ENCODE assay signal across 13 mouse cellular contexts in the genomic region with DNA sequence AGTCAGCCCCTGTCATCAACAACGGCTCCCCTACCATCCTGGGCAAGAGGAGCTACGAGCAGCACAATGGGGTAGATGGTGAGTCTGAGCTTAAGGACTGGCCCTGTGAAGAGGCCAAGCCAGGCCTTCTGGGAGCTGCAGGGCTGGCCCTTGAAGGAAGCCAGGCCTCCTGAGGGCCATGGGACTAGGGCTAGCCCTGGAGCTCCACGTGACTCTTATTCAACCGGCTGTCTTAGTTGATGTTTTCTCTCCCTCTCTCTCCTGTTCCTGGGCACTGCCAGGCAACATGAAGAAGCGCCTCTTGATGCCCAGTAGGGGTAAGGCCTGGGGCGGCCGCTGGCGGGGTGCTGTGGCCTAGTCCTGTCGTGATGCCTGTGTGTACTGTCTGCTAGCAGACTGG. TPM values are rescaled to one million over a fixed set of nuclear protein-coding genes. Genes with fewer than 3 reads are reported as not detected.
DNase-seq lines count a peak whose midpoint lies in the region; ATAC-seq and TF ChIP-seq lines count a peak whose summit lies in the region.
"Had no signal": no experiment of that assay in that cellular context is flagged by ENCODE, and none has a peak within 500 bp of the region (broad histone marks: within the 10 kb centered on the region; RNA-seq: fewer than 3 reads in every experiment).

No protein-coding gene starts in this region.

- H3K4me1 ChIP-seq in lung, embryonic 16.5 days (replicated peaks; ENCODE audit: control insufficient read depth, insufficient read depth, low read length), result peaks cover 17% of the 10 kb centered on the region
- peaks cover 68% of the 10 kb centered on the region for H3K4me1 ChIP-seq in heart, embryonic 13.5 days
- peaks cover 3% of the 10 kb centered on the region; the same call in 1 of the 2 replicates for H3K4me1 ChIP-seq in stomach, postnatal 0 days (replicated peaks; ENCODE audit: control insufficient read depth, insufficient read depth)
- H3K4me1 ChIP-seq: limb, embryonic 13.5 days had no signal

- TF ChIP-seq EP300 in stomach, postnatal 0 days (optimal IDR thresholded peaks at IDR 0.05), result no peak

- peak; percentile 40 to 63 for DNase-seq in heart, adult 9 months (ENCODE audit: low spot score in 2 of 2)
- no peak for DNase-seq in heart, adult 8-10 months (ENCODE audit: low spot score)
- no peak for DNase-seq in lung, postnatal 10 days
- DNase-seq in stomach, postnatal 0 days (ENCODE audit: low spot score), result no peak
- no peak for DNase-seq in adrenal gland, adult 8-10 months

- no peak overlapping the region for H3K4me3 ChIP-seq in lung, embryonic 16.5 days (ENCODE audit: low read length)
- H3K4me3 ChIP-seq in heart, embryonic 13.5 days, result no peak overlapping the region
- H3K4me3 ChIP-seq in stomach, postnatal 0 days (ENCODE audit: low read depth, low read length), result no peak overlapping the region
- H3K4me3 ChIP-seq: forebrain, embryonic 13.5 days; limb, embryonic 13.5 days; midbrain, embryonic 12.5 days had no signal

- peaks cover 85% of the 10 kb centered on the region for H3K36me3 ChIP-seq in lung, embryonic 16.5 days (ENCODE audit: control insufficient read depth, insufficient read depth, low read length)
- H3K36me3 ChIP-seq in heart, embryonic 13.5 days, result peaks cover 97% of the 10 kb centered on the region
- H3K36me3 ChIP-seq in stomach, postnatal 0 days (ENCODE audit: control insufficient read depth, insufficient read depth, low read length), result peaks cover 56% of the 10 kb centered on the region

- WGBS in lung, embryonic 16.5 days, result 83% methylated on average over 9 of the region's 9 CpGs
- WGBS in heart, embryonic 13.5 days, result 77% methylated on average over 9 of the region's 9 CpGs
- WGBS in stomach, postnatal 0 days, result 79% methylated on average over 9 of the region's 9 CpGs

- TF ChIP-seq CTCF in stomach, postnatal 0 days (IDR thresholded peaks at IDR 0.05; ENCODE audit: low read depth), result no peak

- H3K27ac ChIP-seq in lung, embryonic 16.5 days (ENCODE audit: low read length), result peak overlapping the region; percentile 90
- peak overlapping the region; percentile 97 for H3K27ac ChIP-seq in heart, embryonic 13.5 days (replicated peaks)
- no peak overlapping the region; the same call in 1 of the 2 replicates for H3K27ac ChIP-seq in stomach, postnatal 0 days (replicated peaks)
- H3K27ac ChIP-seq: forebrain, embryonic 13.5 days; hindbrain, embryonic 14.5 days; limb, embryonic 13.5 days; liver, embryonic 14.5 days; midbrain, embryonic 12.5 days had no signal

- no peak overlapping the region for H3K4me2 ChIP-seq in lung, embryonic 16.5 days (ENCODE audit: low read depth, low read length)
- H3K4me2 ChIP-seq in heart, embryonic 13.5 days, result peak overlapping the region; percentile 27; the same call in 1 of the 2 replicates
- H3K4me2 ChIP-seq in stomach, postnatal 0 days (replicated peaks; ENCODE audit: low read depth), result no peak overlapping the region
- H3K4me2 ChIP-seq: forebrain, embryonic 13.5 days; hindbrain, embryonic 14.5 days; limb, embryonic 13.5 days; midbrain, embryonic 12.5 days had no signal

- 0 out of 2 replicates have a peak, but pooled peaks have one; percentile 2 for ATAC-seq in lung, embryonic 16.5 days (ENCODE audit: low read depth)
- ATAC-seq in heart, embryonic 13.5 days (ENCODE audit: extremely low read depth, insufficient number of reproducible peaks, low FRiP score, low TSS enrichment), result 0 out of 2 replicates have a peak, but pooled peaks have one; percentile 4
- ATAC-seq in stomach, postnatal 0 days (ENCODE audit: low FRiP score, low TSS enrichment), result no peak
- ATAC-seq: forebrain, embryonic 13.5 days had no signal

- no peaks in the 10 kb centered on the region for H3K9me3 ChIP-seq in lung, embryonic 16.5 days (ENCODE audit: control insufficient read depth, low read length)
- no peaks in the 10 kb centered on the region for H3K9me3 ChIP-seq in heart, embryonic 13.5 days
- no peaks in the 10 kb centered on the region for H3K9me3 ChIP-seq in stomach, postnatal 0 days (ENCODE audit: control insufficient read depth, low read length)
- H3K9me3 ChIP-seq: forebrain, embryonic 13.5 days; limb, embryonic 13.5 days; midbrain, embryonic 12.5 days had no signal

- no peak overlapping the region for H3K9ac ChIP-seq in lung, embryonic 16.5 days (ENCODE audit: low read length)
- H3K9ac ChIP-seq in heart, embryonic 13.5 days, result peak overlapping the region; percentile 62
- 0 out of 2 replicates have a peak overlapping the region, but pooled peaks have one; percentile 8 for H3K9ac ChIP-seq in stomach, postnatal 0 days (ENCODE audit: low read length)
- H3K9ac ChIP-seq: forebrain, embryonic 13.5 days; hindbrain, embryonic 14.5 days; limb, embryonic 13.5 days; liver, embryonic 14.5 days; midbrain, embryonic 12.5 days had no signal

- no peaks in the 10 kb centered on the region for H3K27me3 ChIP-seq in lung, embryonic 16.5 days (ENCODE audit: control insufficient read depth, insufficient read depth, low read depth, low read length)
- H3K27me3 ChIP-seq in heart, embryonic 13.5 days (replicated peaks), result no peaks in the 10 kb centered on the region
- no peaks in the 10 kb centered on the region for H3K27me3 ChIP-seq in stomach, postnatal 0 days (ENCODE audit: control insufficient read depth, insufficient read depth, low read length)
- H3K27me3 ChIP-seq: forebrain, embryonic 13.5 days; limb, embryonic 13.5 days; midbrain, embryonic 12.5 days; Patski had no signal

RNA-seq across cellular contexts. Expression of gene Crip2, which starts 6.8 kb away (rescaled TPM):
- total RNA-seq in heart, adult 8-10 months (2022), result 1,000 to 10,000 TPM; 1,612 to 1,913 (median 1,690) TPM
- polyA plus RNA-seq in lung, embryonic 16.5 days (2015; fragmentation: Nextera tagmentation; extraction: Ambion mirVana), result 550 and 593 TPM in 2 replicates
- 1,302 and 1,499 TPM in 2 replicates for polyA plus RNA-seq in heart, embryonic 13.5 days (2015; fragmentation: Nextera tagmentation; extraction: Ambion mirVana)
- polyA plus RNA-seq in stomach, postnatal 0 days (2015; fragmentation: Nextera tagmentation; extraction: Ambion mirVana), result 106 and 112 TPM in 2 replicates
- 10 to 100 TPM; 46.7 to 65.5 (median 58.4) TPM for total RNA-seq in adrenal gland, adult 8-10 months (2022)

RNA-seq across cellular contexts. Expression of gene Crip1, which starts 12.9 kb away (rescaled TPM):
- total RNA-seq in heart, adult 8-10 months (2022), result 100 to 1,000 TPM; 154 to 215 (median 169) TPM
- polyA plus RNA-seq in lung, embryonic 16.5 days (2015; fragmentation: Nextera tagmentation; extraction: Ambion mirVana), result 565 and 642 TPM in 2 replicates
- 408 and 464 TPM in 2 replicates for polyA plus RNA-seq in heart, embryonic 13.5 days (2015; fragmentation: Nextera tagmentation; extraction: Ambion mirVana)
- polyA plus RNA-seq in stomach, postnatal 0 days (2015; fragmentation: Nextera tagmentation; extraction: Ambion mirVana), result 585 and 865 TPM in 2 replicates
- total RNA-seq in adrenal gland, adult 8-10 months (2022), result 10 to 100 TPM; 55.3 to 90.7 (median 59.7) TPM

RNA-seq across cellular contexts. Expression of gene Tedc1, which starts 23.0 kb away (rescaled TPM):
- under 1 TPM; 0.12 to 0.49 (median 0.33) TPM for total RNA-seq in heart, adult 8-10 months (2022)
- 31.4 and 34.5 TPM in 2 replicates for polyA plus RNA-seq in lung, embryonic 16.5 days (2015; fragmentation: Nextera tagmentation; extraction: Ambion mirVana)
- 20.6 and 21.8 TPM in 2 replicates for polyA plus RNA-seq in heart, embryonic 13.5 days (2015; fragmentation: Nextera tagmentation; extraction: Ambion mirVana)
- polyA plus RNA-seq in stomach, postnatal 0 days (2015; fragmentation: Nextera tagmentation; extraction: Ambion mirVana), result 5.7 and 6.0 TPM in 2 replicates
- total RNA-seq in adrenal gland, adult 8-10 months (2022), result 1 to 10 TPM in 3 of 4 experiments, under 1 TPM in 1; 0.87 to 1.8 (median 1.5) TPM

RNA-seq across cellular contexts. Expression of gene Mta1, which starts 35.2 kb away (rescaled TPM):
- 10 to 100 TPM; 45.0 to 47.2 (median 46.1) TPM for total RNA-seq in heart, adult 8-10 months (2022)
- polyA plus RNA-seq in lung, embryonic 16.5 days (2015; fragmentation: Nextera tagmentation; extraction: Ambion mirVana), result 11.2 and 12.2 TPM in 2 replicates
- 11.2 and 11.9 TPM in 2 replicates for polyA plus RNA-seq in heart, embryonic 13.5 days (2015; fragmentation: Nextera tagmentation; extraction: Ambion mirVana)
- polyA plus RNA-seq in stomach, postnatal 0 days (2015; fragmentation: Nextera tagmentation; extraction: Ambion mirVana), result 4.9 and 5.3 TPM in 2 replicates
- 10 to 100 TPM; 81.8 to 92.8 (median 86.8) TPM for total RNA-seq in adrenal gland, adult 8-10 months (2022)

RNA-seq across cellular contexts. Expression of gene Tmem121, which starts 52.5 kb away (rescaled TPM):
- total RNA-seq in heart, adult 8-10 months (2022), result under 1 TPM in 2 of 4 experiments, not detected in 2; 0.16 to 0.22 TPM
- polyA plus RNA-seq in lung, embryonic 16.5 days (2015; fragmentation: Nextera tagmentation; extraction: Ambion mirVana), result 4.7 and 5.8 TPM in 2 replicates
- 2.8 and 3.1 TPM in 2 replicates for polyA plus RNA-seq in heart, embryonic 13.5 days (2015; fragmentation: Nextera tagmentation; extraction: Ambion mirVana)
- 4.2 and 4.6 TPM in 2 replicates for polyA plus RNA-seq in stomach, postnatal 0 days (2015; fragmentation: Nextera tagmentation; extraction: Ambion mirVana)
- 10 to 100 TPM in 2 of 4 experiments, 1 to 10 TPM in 2; 5.1 to 13.1 (median 8.4) TPM for total RNA-seq in adrenal gland, adult 8-10 months (2022)

Comparison
In these comparisons a context has a peak if more than half of its experiments do, and no peak if none do; other contexts are left out.
1. DNase-seq: peak in heart, adult 9 months (2 of 2); none in heart, adult 8-10 months (single experiment), lung, postnatal 10 days (single experiment), stomach, postnatal 0 days (single experiment) and adrenal gland, adult 8-10 months (single experiment).